Comparison of ENCODE assay signal across 13 mouse cellular contexts in the genomic region with DNA sequence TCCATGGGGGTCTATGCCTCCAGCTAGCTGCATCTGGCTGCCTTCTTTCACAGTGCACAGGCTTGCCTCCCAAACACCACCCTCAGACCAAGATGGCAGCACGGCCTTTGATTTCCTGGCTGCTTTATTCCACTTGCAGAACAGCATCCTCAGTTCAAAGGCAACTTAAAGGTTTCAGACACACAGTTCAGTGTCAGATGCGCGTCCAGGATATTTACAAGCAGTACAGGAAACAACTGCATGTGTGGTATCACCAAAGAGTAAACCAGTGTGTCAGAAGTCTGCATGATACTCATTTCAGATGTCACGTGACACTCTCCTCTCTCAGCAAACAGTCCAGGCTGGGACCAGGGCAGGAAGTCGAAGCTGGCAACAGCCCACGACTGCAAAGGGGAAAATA.
A peak's percentile ranks its signal among the peaks of the same experiment; 100 is the strongest.
DNase-seq lines count a peak whose midpoint lies in the region; ATAC-seq and TF ChIP-seq lines count a peak whose summit lies in the region.
"Had no signal": no experiment of that assay in that cellular context is flagged by ENCODE, and none has a peak within 500 bp of the region (broad histone marks: within the 10 kb centered on the region; RNA-seq: fewer than 3 reads in every experiment).

No protein-coding gene starts in this region.

- no peaks in the 10 kb centered on the region for H3K4me1 ChIP-seq in kidney, adult 2 months (ENCODE audit: control insufficient read depth, insufficient read depth, low read length)
- H3K4me1 ChIP-seq in lung, postnatal 0 days (ENCODE audit: insufficient read depth, low read depth, low read length): peaks cover 9% of the 10 kb centered on the region; the same call in 1 of the 2 replicates

- peak; percentile 32 to 53 for DNase-seq in kidney, postnatal 4 days
- DNase-seq in kidney, adult 2 months: no peak
- no peak for DNase-seq in lung, postnatal 0 days (ENCODE audit: low spot score)
- DNase-seq in thymus, postnatal 25 days: peak; percentile 78
- no peak for DNase-seq in MN1 (ENCODE audit: low spot score)
- no peak for DNase-seq in left cerebral cortex, postnatal 25 days (ENCODE audit: low spot score in 2 of 2)
- DNase-seq in adrenal gland, adult 2 months: no peak
- DNase-seq: adrenal gland, postnatal 10 days; cerebellum, adult 11-12 months; heart, postnatal 10 days had no signal

- no peak overlapping the region for H3K4me2 ChIP-seq in lung, postnatal 0 days (replicated peaks; ENCODE audit: low read depth, low read length)
- H3K4me2 ChIP-seq: midbrain, embryonic 12.5 days had no signal

- no peak for TF ChIP-seq POLR2A in kidney, adult 2 months (IDR thresholded peaks at IDR 0.05; ENCODE audit: low read depth, low read length)

- no peak overlapping the region for H3K9ac ChIP-seq in lung, postnatal 0 days (replicated peaks; ENCODE audit: low read depth)
- H3K9ac ChIP-seq: midbrain, embryonic 12.5 days had no signal

- peak; percentile 94 for ATAC-seq in activated CD4-positive, CD25-positive, alpha-beta regulatory T cell, adult 4 months
- ATAC-seq in lung, postnatal 0 days: peak; percentile 88

- no peak overlapping the region for H3K4me3 ChIP-seq in kidney, adult 2 months (ENCODE audit: insufficient read depth, low read depth, low read length)
- H3K4me3 ChIP-seq in lung, postnatal 0 days (ENCODE audit: low read depth, low read length): no peak overlapping the region
- H3K4me3 ChIP-seq: midbrain, embryonic 12.5 days had no signal

- no peaks in the 10 kb centered on the region for H3K27me3 ChIP-seq in kidney, adult 2 months (replicated peaks; ENCODE audit: control insufficient read depth, insufficient read depth, low read length)
- H3K27me3 ChIP-seq in lung, postnatal 0 days (replicated peaks; ENCODE audit: insufficient read depth, low read length): no peaks in the 10 kb centered on the region
- H3K27me3 ChIP-seq: midbrain, embryonic 12.5 days had no signal

- WGBS in kidney, adult 2 months: 66% methylated on average over 6 of the region's 6 CpGs
- WGBS in lung, postnatal 0 days: 25% methylated on average over 6 of the region's 6 CpGs

- TF ChIP-seq EP300 in lung, postnatal 0 days (IDR thresholded peaks at IDR 0.05): no peak

- H3K36me3 ChIP-seq in kidney, adult 2 months (ENCODE audit: control insufficient read depth, insufficient read depth, low read length): no peaks in the 10 kb centered on the region
- H3K36me3 ChIP-seq in lung, postnatal 0 days (ENCODE audit: insufficient read depth, low read length): no peaks in the 10 kb centered on the region
- H3K36me3 ChIP-seq: G1E had no signal

- TF ChIP-seq CTCF in kidney, adult 2 months (conservative IDR thresholded peaks at IDR 0.05; ENCODE audit: insufficient read depth, insufficient read length, low read depth, low read length): no peak
- TF ChIP-seq CTCF in lung, postnatal 0 days (IDR thresholded peaks at IDR 0.05): no peak

- H3K27ac ChIP-seq in kidney, adult 2 months (ENCODE audit: insufficient read depth, low read depth, low read length): no peak overlapping the region
- peak overlapping the region; percentile 54 for H3K27ac ChIP-seq in lung, postnatal 0 days (ENCODE audit: low read length)
- H3K27ac ChIP-seq: midbrain, embryonic 12.5 days had no signal

- no peaks in the 10 kb centered on the region for H3K9me3 ChIP-seq in lung, postnatal 0 days (ENCODE audit: low read length)
- H3K9me3 ChIP-seq: G1E; midbrain, embryonic 12.5 days had no signal

- intact Hi-C loops in left cerebral cortex, postnatal 25 days (cut with DNase I): no loop called here

Comparison
In these comparisons a context has a peak if more than half of its experiments do, and no peak if none do; other contexts are left out.
1. DNase-seq: peak in kidney, postnatal 4 days (2 of 2) and thymus, postnatal 25 days (single experiment); none in kidney, adult 2 months (single experiment), lung, postnatal 0 days (single experiment), MN1 (single experiment), left cerebral cortex, postnatal 25 days (0 of 2) and adrenal gland, adult 2 months (single experiment).